In the genomic region with DNA sequence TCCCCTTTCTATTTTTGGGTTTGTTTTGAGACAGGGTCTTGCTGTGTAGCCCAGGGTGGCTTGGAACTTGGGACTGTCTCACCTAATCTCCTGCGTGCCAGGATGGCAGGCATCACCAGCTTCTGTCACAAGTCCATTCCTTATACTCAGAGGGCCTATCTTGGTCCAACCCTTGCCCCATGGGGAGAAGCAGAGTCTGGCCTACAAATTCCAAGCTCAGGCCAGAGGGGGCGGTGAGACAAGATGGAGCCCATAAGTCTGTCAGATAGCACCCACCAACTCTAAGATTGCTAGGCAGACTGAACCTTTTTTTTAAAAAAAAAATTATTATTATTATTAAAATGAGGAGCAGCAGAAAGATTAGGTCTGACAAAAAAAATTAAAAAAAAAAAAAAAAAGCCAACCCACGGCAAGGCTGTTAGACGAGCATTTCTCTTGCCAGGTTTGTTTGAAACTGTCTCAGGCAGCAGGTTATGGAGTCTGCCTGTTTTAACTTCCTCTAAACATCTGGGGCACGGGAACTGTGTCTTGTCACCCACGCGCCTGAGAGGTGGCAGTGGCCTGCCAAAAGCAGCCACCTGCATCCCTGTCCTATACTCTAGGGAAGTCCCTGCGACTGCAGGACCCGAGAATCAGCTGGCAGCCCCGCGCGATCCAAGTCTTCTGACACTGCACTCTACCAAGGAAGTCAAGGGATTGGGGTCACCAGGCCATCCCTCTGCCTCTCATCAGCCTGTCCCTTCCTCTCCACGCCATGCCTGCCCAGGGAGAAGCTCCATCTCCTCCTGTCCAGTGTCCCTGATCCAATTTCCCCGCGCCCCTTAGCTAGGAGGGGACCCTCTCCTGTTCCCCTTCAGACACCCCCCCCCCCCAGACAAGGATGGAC, we compare ENCODE assay signal across 8 mouse cellular contexts. TPM values are rescaled to one million over a fixed set of nuclear protein-coding genes. Genes with fewer than 3 reads are reported as not detected.
DNase-seq lines count a peak whose midpoint lies in the region; ATAC-seq and TF ChIP-seq lines count a peak whose summit lies in the region.

No protein-coding gene starts in this region.

- H3K79me3 ChIP-seq in C2C12 (ENCODE audit: low read depth), result peaks cover 21% of the 10 kb centered on the region

- H3K27ac ChIP-seq in cortical plate, adult 2 months (ENCODE audit: insufficient read depth, low read length), result no peak overlapping the region
- peak overlapping the region; percentile 51 for H3K27ac ChIP-seq in heart, embryonic 16.5 days (ENCODE audit: low read length)

- peaks cover 47% of the 10 kb centered on the region for H3K79me2 ChIP-seq in C2C12 (ENCODE audit: control insufficient read depth, insufficient read depth)

- H3K27me3 ChIP-seq in C2C12 (ENCODE audit: control insufficient read depth, insufficient read depth, insufficient read length), result no peaks in the 10 kb centered on the region
- H3K27me3 ChIP-seq in heart, embryonic 16.5 days (ENCODE audit: control insufficient read depth, insufficient read depth, low read length), result no peaks in the 10 kb centered on the region

- peak overlapping the region; percentile 98 for H3K4me2 ChIP-seq in heart, embryonic 16.5 days (ENCODE audit: low read depth, low read length)

- H3ac ChIP-seq in C2C12 (ENCODE audit: control insufficient read depth, insufficient read length, low read depth), result peak overlapping the region; percentile 89

- peak; percentile 61 for DNase-seq in MEL-GATA-1-ER (ENCODE audit: extremely low read depth, low read depth)
- DNase-seq in kidney, postnatal 4 days, result peak; percentile 57 to 67
- peak; percentile 53 for DNase-seq in lung, postnatal 25 days (ENCODE audit: low spot score)
- DNase-seq in right cerebral cortex, postnatal 14 days, result peak; percentile 40

- ATAC-seq in heart, embryonic 16.5 days (replicated peaks; ENCODE audit: extremely low read depth, insufficient read depth, low FRiP score), result peak; percentile 45
- ATAC-seq in erythroid progenitor cell, adult 5-6 weeks (replicated peaks; ENCODE audit: low FRiP score, poor library complexity, severe bottlenecking), result no peak

- 14% methylated on average over 15 of the region's 15 CpGs for WGBS in heart, embryonic 16.5 days

- TF ChIP-seq POLR2A in cortical plate, adult 2 months (IDR thresholded peaks at IDR 0.05; ENCODE audit: extremely low read depth, insufficient read depth, low read length), result no peak

- H3K36me3 ChIP-seq in C2C12 (ENCODE audit: control insufficient read depth, insufficient read depth), result peaks cover 32% of the 10 kb centered on the region
- H3K36me3 ChIP-seq in heart, embryonic 16.5 days (ENCODE audit: control insufficient read depth, insufficient read depth), result no peaks in the 10 kb centered on the region; the same call in 1 of the 2 replicates

- H3K9ac ChIP-seq in heart, embryonic 16.5 days (ENCODE audit: low read length), result peak overlapping the region; percentile 72

- H3K9me3 ChIP-seq in heart, embryonic 16.5 days (replicated peaks; ENCODE audit: control insufficient read depth, low read length), result no peaks in the 10 kb centered on the region; the same call in 1 of the 2 replicates

- TF ChIP-seq CTCF in C2C12 (IDR thresholded peaks at IDR 0.05; ENCODE audit: control insufficient read depth, insufficient read depth, insufficient read length), result no peak
- no peak for TF ChIP-seq CTCF in cortical plate, adult 2 months (IDR thresholded peaks at IDR 0.05; ENCODE audit: extremely low read depth, insufficient read depth, low read length)

- no peaks in the 10 kb centered on the region for H3K4me1 ChIP-seq in cortical plate, adult 2 months (ENCODE audit: control insufficient read depth, insufficient read depth, low read length)
- H3K4me1 ChIP-seq in heart, embryonic 16.5 days (ENCODE audit: control insufficient read depth, insufficient read depth, low read length), result peaks cover 14% of the 10 kb centered on the region; the same call in 1 of the 2 replicates

- peak overlapping the region; percentile 63 for H3K4me3 ChIP-seq in C2C12 (ENCODE audit: insufficient read depth, poor library complexity, severe bottlenecking)
- H3K4me3 ChIP-seq in cortical plate, adult 2 months (ENCODE audit: insufficient read depth, low read length), result peak overlapping the region; percentile 48
- peak overlapping the region; percentile 68 for H3K4me3 ChIP-seq in heart, embryonic 16.5 days (ENCODE audit: low read length)

TF ChIP-seq in C2C12, 6 proteins besides CTCF, POLR2A, EP300 and RAD21:
- TF ChIP-seq MAX (IDR thresholded peaks at IDR 0.05), result no peak
- no peak for TF ChIP-seq CEBPB (IDR thresholded peaks at IDR 0.05; ENCODE audit: low read depth)
- TF ChIP-seq MYOD1 (IDR thresholded peaks at IDR 0.05; ENCODE audit: control insufficient read depth, insufficient read length, low read depth), result no peak
- TF ChIP-seq FOSL1 (IDR thresholded peaks at IDR 0.05; ENCODE audit: insufficient read depth, low read length, poor library complexity, severe bottlenecking), result no peak
- no peak for TF ChIP-seq MYOG (IDR thresholded peaks at IDR 0.05; ENCODE audit: control insufficient read depth, extremely low read depth, insufficient read length)
- TF ChIP-seq USF1 (IDR thresholded peaks at IDR 0.05; ENCODE audit: low read depth), result no peak

RNA-seq across cellular contexts. Expression of gene Orai2, which starts 0.6 kb away (rescaled TPM):
- polyA plus RNA-seq in C2C12 (2012; fragmentation: generic; extraction: Trizol), result 37.8 TPM
- polyA plus RNA-seq in cortical plate, adult 2 months (2012; rRNA removed), result 54.6 and 73.6 TPM in 2 replicates
- polyA plus RNA-seq in heart, embryonic 16.5 days (2015; fragmentation: Nextera tagmentation; extraction: Ambion mirVana), result 3.6 and 4.3 TPM in 2 replicates
- 7.5 and 7.6 TPM in 2 replicates for total RNA-seq in erythroid progenitor cell, adult 5-6 weeks (2015; ENCODE audit: low replicate concordance)
- 2.9 and 5.8 TPM in 2 replicates for total RNA-seq in erythroid progenitor cell, adult 5-6 weeks (2017; ENCODE audit: low replicate concordance)

RNA-seq across cellular contexts. Expression of gene Prkrip1, which starts 28.9 kb away (rescaled TPM):
- polyA plus RNA-seq in C2C12 (2012; fragmentation: generic; extraction: Trizol), result 53.5 TPM
- polyA plus RNA-seq in cortical plate, adult 2 months (2012; rRNA removed), result 35.0 and 36.0 TPM in 2 replicates
- 34.4 and 37.7 TPM in 2 replicates for polyA plus RNA-seq in heart, embryonic 16.5 days (2015; fragmentation: Nextera tagmentation; extraction: Ambion mirVana)
- total RNA-seq in erythroid progenitor cell, adult 5-6 weeks (2015; ENCODE audit: low replicate concordance), result 1.8 and 2.5 TPM in 2 replicates
- total RNA-seq in erythroid progenitor cell, adult 5-6 weeks (2017; ENCODE audit: low replicate concordance), result 23.2 and 25.9 TPM in 2 replicates

RNA-seq across cellular contexts. Expression of gene Alkbh4, which starts 33.9 kb away (rescaled TPM):
- polyA plus RNA-seq in C2C12 (2012; fragmentation: generic; extraction: Trizol), result 7.0 TPM
- polyA plus RNA-seq in cortical plate, adult 2 months (2012; rRNA removed), result 10.4 and 11.3 TPM in 2 replicates
- polyA plus RNA-seq in heart, embryonic 16.5 days (2015; fragmentation: Nextera tagmentation; extraction: Ambion mirVana), result 12.5 and 13.0 TPM in 2 replicates
- 18.0 and 22.6 TPM in 2 replicates for total RNA-seq in erythroid progenitor cell, adult 5-6 weeks (2015; ENCODE audit: low replicate concordance)
- 10.3 and 13.4 TPM in 2 replicates for total RNA-seq in erythroid progenitor cell, adult 5-6 weeks (2017; ENCODE audit: low replicate concordance)

RNA-seq across cellular contexts. Expression of gene Lrwd1, which starts 34.0 kb away (rescaled TPM):
- polyA plus RNA-seq in C2C12 (2012; fragmentation: generic; extraction: Trizol), result 52.1 TPM
- 18.2 and 19.8 TPM in 2 replicates for polyA plus RNA-seq in cortical plate, adult 2 months (2012; rRNA removed)
- 21.7 and 23.6 TPM in 2 replicates for polyA plus RNA-seq in heart, embryonic 16.5 days (2015; fragmentation: Nextera tagmentation; extraction: Ambion mirVana)
- 24.1 and 31.9 TPM in 2 replicates for total RNA-seq in erythroid progenitor cell, adult 5-6 weeks (2015; ENCODE audit: low replicate concordance)
- 42.2 and 51.7 TPM in 2 replicates for total RNA-seq in erythroid progenitor cell, adult 5-6 weeks (2017; ENCODE audit: low replicate concordance)

RNA-seq across cellular contexts. Expression of gene Polr2j, which starts 53.4 kb away (rescaled TPM):
- polyA plus RNA-seq in C2C12 (2012; fragmentation: generic; extraction: Trizol), result 206 TPM
- polyA plus RNA-seq in cortical plate, adult 2 months (2012; rRNA removed), result 121 and 126 TPM in 2 replicates
- 139 and 151 TPM in 2 replicates for polyA plus RNA-seq in heart, embryonic 16.5 days (2015; fragmentation: Nextera tagmentation; extraction: Ambion mirVana)
- total RNA-seq in erythroid progenitor cell, adult 5-6 weeks (2015; ENCODE audit: low replicate concordance), result 34.4 and 43.2 TPM in 2 replicates
- total RNA-seq in erythroid progenitor cell, adult 5-6 weeks (2017; ENCODE audit: low replicate concordance), result 32.5 and 45.4 TPM in 2 replicates
